Mouse (Mus musculus) spleen, adult 2 months (tissue): ENCODE data around the gene Arhgap22.

Source experiments
- CTCF ChIP-seq: fragments of 200-500 bp; IDR thresholded peaks from 2 replicates; pipeline ENCODE4 v1.5.1; 2011; ENCODE audit warnings: mild to moderate bottlenecking, inconsistent platforms; ENCODE audit not compliant: insufficient read depth, insufficient read length, insufficient replicate concordance; ENCODE audit errors: extremely low read depth
- POLR2A ChIP-seq: fragments of 200-500 bp; IDR thresholded peaks from 2 replicates; pipeline ENCODE4 v1.6.1; 2011; ENCODE audit warnings: low read depth, low read length, inconsistent platforms

DNA sequence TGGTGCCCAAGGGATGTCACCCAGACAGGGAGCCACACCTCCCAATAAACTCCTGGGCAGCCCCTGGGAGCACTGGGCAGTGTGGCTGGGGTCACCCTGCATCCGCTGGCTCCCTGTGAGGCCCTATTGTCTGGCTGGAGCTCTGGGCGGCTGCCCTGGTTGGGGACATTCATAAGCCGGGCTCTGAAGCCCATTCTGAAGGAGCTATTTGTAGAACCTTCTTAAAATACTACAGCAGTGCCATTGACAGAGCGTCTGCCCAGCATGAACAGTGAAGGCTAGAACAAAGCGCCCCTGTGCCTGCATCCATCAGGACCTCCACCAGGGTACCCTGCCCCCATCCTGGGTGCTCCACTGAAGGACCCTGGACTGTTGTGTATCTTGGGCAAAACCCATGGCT, 114.5 kb downstream of the Arhgap22 start:
- TF ChIP-seq CTCF (no peak), POLR2A (no peak)
